Mouse (Mus musculus): ENCODE results near the gene Ebi3. TPM values are rescaled to one million over a fixed set of nuclear protein-coding genes. Genes with fewer than 3 reads are reported as not detected.
A peak's percentile ranks its signal among the peaks of the same experiment; 100 is the strongest.

Gene Ebi3
- polyA plus RNA-seq, 1 experiment from 2014 or later = 5.1 TPM

GRCm38 (mm10) chr17:55977301-55977700, 24.9 kb downstream of the Ebi3 start:
- peaks cover 31% of the 10 kb centered on the region for H3K36me3 ChIP-seq
- no peaks in the 10 kb centered on the region for H3K9me3 ChIP-seq
- ATAC-seq (ENCODE audit: low read depth) = no peak
- H3K4me2 ChIP-seq = no peak overlapping the region
- 55% methylated on average over 3 of the region's 3 CpGs for WGBS
- no peak overlapping the region for H3K4me3 ChIP-seq
- peaks cover 27% of the 10 kb centered on the region for H3K4me1 ChIP-seq (replicated peaks)
- H3K27ac ChIP-seq (replicated peaks) = peak overlapping the region; percentile 59; the same call in 1 of the 2 replicates
- H3K9ac ChIP-seq = peak overlapping the region; percentile 52
- H3K27me3 ChIP-seq = no peaks in the 10 kb centered on the region

GRCm38 (mm10) chr17:55986030-55986961, 33.9 kb downstream of the Ebi3 start, which contains the start of gene Fsd1:
Gene Fsd1, plus strand, starts transcription at chr17:55986509.
- H3K4me1 ChIP-seq (replicated peaks) = peaks cover 12% of the 10 kb centered on the region
- H3K4me3 ChIP-seq = peak within 1 kb of the TSS; percentile 74
- H3K27ac ChIP-seq (replicated peaks) = peak within 1 kb of the TSS; percentile 61
- peak; percentile 85 for ATAC-seq (ENCODE audit: low read depth)
- no peaks in the 10 kb centered on the region for H3K27me3 ChIP-seq
- no peaks in the 10 kb centered on the region for H3K9me3 ChIP-seq
- peaks cover 35% of the 10 kb centered on the region for H3K36me3 ChIP-seq
- 10% methylated on average over 33 of the region's 35 CpGs for WGBS
- H3K9ac ChIP-seq = peak within 1 kb of the TSS; percentile 89
- peak within 1 kb of the TSS; percentile 79 for H3K4me2 ChIP-seq

- WGBS = 86% methylated on average over 8 of the region's 8 CpGs
- H3K27ac ChIP-seq (replicated peaks) = no peak overlapping the region
- no peak overlapping the region for H3K9ac ChIP-seq
- ATAC-seq (ENCODE audit: low read depth) = no peak
- H3K4me2 ChIP-seq = no peak overlapping the region
- no peaks in the 10 kb centered on the region for H3K9me3 ChIP-seq
- H3K36me3 ChIP-seq = peaks cover 75% of the 10 kb centered on the region
- H3K27me3 ChIP-seq = no peaks in the 10 kb centered on the region
- no peak overlapping the region for H3K4me3 ChIP-seq
- peaks cover 20% of the 10 kb centered on the region for H3K4me1 ChIP-seq (replicated peaks)
Measured at GRCm38 (mm10) chr17:55990278-55990898, 37.9 kb downstream of the Ebi3 start.

- 87% methylated on average over 15 of the region's 15 CpGs for WGBS
- H3K27me3 ChIP-seq = peaks cover 20% of the 10 kb centered on the region
- no peak overlapping the region for H3K27ac ChIP-seq (replicated peaks)
- no peak overlapping the region for H3K4me2 ChIP-seq
- H3K9ac ChIP-seq = no peak overlapping the region
- H3K9me3 ChIP-seq = no peaks in the 10 kb centered on the region
- peaks cover 69% of the 10 kb centered on the region for H3K36me3 ChIP-seq
- ATAC-seq (ENCODE audit: low read depth) = no peak
- peaks cover 8% of the 10 kb centered on the region; the same call in 1 of the 2 replicates for H3K4me1 ChIP-seq (replicated peaks)
- H3K4me3 ChIP-seq = no peak overlapping the region
Measured at GRCm38 (mm10) chr17:55996007-55996406, 43.6 kb downstream of the Ebi3 start.

- Histone ChIP-seq H3K4me3 (no peak overlapping the region), H3K4me2 (peak overlapping the region; percentile 20), H3K9ac (no peak overlapping the region), H3K9me3 (no peaks in the 10 kb centered on the region), H3K27ac (replicated peaks) (no peak overlapping the region), H3K4me1 (replicated peaks) (no peaks in the 10 kb centered on the region), H3K36me3 (peaks cover 30% of the 10 kb centered on the region), H3K27me3 (peaks cover 24% of the 10 kb centered on the region)
- no peak for ATAC-seq (ENCODE audit: low read depth)
- WGBS = 6% methylated on average over 30 of the region's 30 CpGs
Measured at GRCm38 (mm10) chr17:55999794-56000499, 47.5 kb downstream of the Ebi3 start.

GRCm38 (mm10) chr17:56003000-56003399, 50.6 kb downstream of the Ebi3 start:
- peaks cover 24% of the 10 kb centered on the region for H3K27me3 ChIP-seq
- 0 out of 2 replicates have a peak, but pooled peaks cover under 1% of the 10 kb centered on the region for H3K36me3 ChIP-seq
- no peak overlapping the region for H3K27ac ChIP-seq (replicated peaks)
- no peak overlapping the region for H3K4me3 ChIP-seq
- no peak overlapping the region for H3K4me2 ChIP-seq
- WGBS = 90% methylated on average over 3 of the region's 3 CpGs
- peaks cover 6% of the 10 kb centered on the region for H3K4me1 ChIP-seq (replicated peaks)
- ATAC-seq (ENCODE audit: low read depth) = no peak
- H3K9me3 ChIP-seq = no peaks in the 10 kb centered on the region
- H3K9ac ChIP-seq = no peak overlapping the region

GRCm38 (mm10) chr17:56005415-56006061, 53.1 kb downstream of the Ebi3 start, which contains the start of the genes Stap2 and Mpnd:
Gene Stap2, minus strand, starts transcription at chr17:56005584.
Gene Mpnd, plus strand, starts transcription at chr17:56005711.
- H3K4me1 ChIP-seq (replicated peaks) = peaks cover 21% of the 10 kb centered on the region
- H3K27me3 ChIP-seq = peaks cover 8% of the 10 kb centered on the region
- no peaks in the 10 kb centered on the region for H3K36me3 ChIP-seq
- H3K9me3 ChIP-seq = no peaks in the 10 kb centered on the region
- no peak within 1 kb of the TSS for H3K27ac ChIP-seq (replicated peaks)
- no peak within 1 kb of the TSS for H3K4me3 ChIP-seq
- no peak within 1 kb of the TSS for H3K4me2 ChIP-seq
- no peak for ATAC-seq (ENCODE audit: low read depth)
- WGBS = 46% methylated on average over 11 of the region's 13 CpGs
- H3K9ac ChIP-seq = no peak within 1 kb of the TSS

Other genes with a start within 250 kb of the Ebi3 start
- 7.5 and 8.3 TPM in 2 replicates for gene Pot1b, start 240.0 kb upstream of the Ebi3 start, polyA plus RNA-seq (2015; fragmentation: Nextera tagmentation; extraction: Ambion mirVana)
- 0.06 TPM in 1 of 2 replicates, not detected in the other for gene Adgre4, start 202.7 kb upstream of the Ebi3 start, polyA plus RNA-seq (2015; fragmentation: Nextera tagmentation; extraction: Ambion mirVana)
- gene Zfp119a, start 73.7 kb upstream of the Ebi3 start, polyA plus RNA-seq (2015; fragmentation: Nextera tagmentation; extraction: Ambion mirVana) = 10.1 and 11.9 TPM in 2 replicates
- gene Zfp959, start 60.5 kb upstream of the Ebi3 start, polyA plus RNA-seq (2015; fragmentation: Nextera tagmentation; extraction: Ambion mirVana) = 15.6 and 18.9 TPM in 2 replicates
- gene Zfp119b, start 3.1 kb upstream of the Ebi3 start, polyA plus RNA-seq (2015; fragmentation: Nextera tagmentation; extraction: Ambion mirVana) = 9.0 and 9.6 TPM in 2 replicates
- gene Yju2, start 6.5 kb downstream of the Ebi3 start, polyA plus RNA-seq (2015; fragmentation: Nextera tagmentation; extraction: Ambion mirVana) = 21.1 and 24.1 TPM in 2 replicates
- 150 and 161 TPM in 2 replicates for gene Shd, start 17.8 kb downstream of the Ebi3 start, polyA plus RNA-seq (2015; fragmentation: Nextera tagmentation; extraction: Ambion mirVana)
- 145 and 165 TPM in 2 replicates for gene Fsd1, start 33.9 kb downstream of the Ebi3 start, polyA plus RNA-seq (2015; fragmentation: Nextera tagmentation; extraction: Ambion mirVana)
- gene Stap2, start 52.9 kb downstream of the Ebi3 start, polyA plus RNA-seq (2015; fragmentation: Nextera tagmentation; extraction: Ambion mirVana) = 6.4 and 7.4 TPM in 2 replicates
- 156 and 174 TPM in 2 replicates for gene Mpnd, start 53.1 kb downstream of the Ebi3 start, polyA plus RNA-seq (2015; fragmentation: Nextera tagmentation; extraction: Ambion mirVana)
- gene Sh3gl1, start 84.0 kb downstream of the Ebi3 start, polyA plus RNA-seq (2015; fragmentation: Nextera tagmentation; extraction: Ambion mirVana) = 112 and 114 TPM in 2 replicates
- gene Chaf1a, start 87.8 kb downstream of the Ebi3 start, polyA plus RNA-seq (2015; fragmentation: Nextera tagmentation; extraction: Ambion mirVana) = 6.3 and 8.0 TPM in 2 replicates
- 79.6 and 91.4 TPM in 2 replicates for gene Ubxn6, start 122.4 kb downstream of the Ebi3 start, polyA plus RNA-seq (2015; fragmentation: Nextera tagmentation; extraction: Ambion mirVana)
- gene Hdgfl2, start 127.0 kb downstream of the Ebi3 start, polyA plus RNA-seq (2015; fragmentation: Nextera tagmentation; extraction: Ambion mirVana) = 140 and 150 TPM in 2 replicates
- 0.03 and 0.11 TPM in 2 replicates for gene Plin4, start 157.2 kb downstream of the Ebi3 start, polyA plus RNA-seq (2015; fragmentation: Nextera tagmentation; extraction: Ambion mirVana)
- 0.83 and 0.93 TPM in 2 replicates for gene Plin5, start 165.0 kb downstream of the Ebi3 start, polyA plus RNA-seq (2015; fragmentation: Nextera tagmentation; extraction: Ambion mirVana)
- 0.22 TPM in 1 of 2 replicates, not detected in the other for gene Lrg1, start 169.4 kb downstream of the Ebi3 start, polyA plus RNA-seq (2015; fragmentation: Nextera tagmentation; extraction: Ambion mirVana)
- 10.9 and 11.1 TPM in 2 replicates for gene Sema6b, start 187.7 kb downstream of the Ebi3 start, polyA plus RNA-seq (2015; fragmentation: Nextera tagmentation; extraction: Ambion mirVana)
- gene Tnfaip8l1, start 209.8 kb downstream of the Ebi3 start, polyA plus RNA-seq (2015; fragmentation: Nextera tagmentation; extraction: Ambion mirVana) = 8.5 and 9.1 TPM in 2 replicates
- 67.4 and 74.2 TPM in 2 replicates for gene Mydgf, start 231.3 kb downstream of the Ebi3 start, polyA plus RNA-seq (2015; fragmentation: Nextera tagmentation; extraction: Ambion mirVana)